Mouse (Mus musculus) embryonic fibroblast, embryonic 13.5 days (primary cell): ENCODE results near the gene Gm11939.

Source experiments
- CTCF ChIP-seq: IDR thresholded peaks from 2 replicates; pipeline ENCODE4 v1.5.1; 2011; ENCODE audit warnings: mild to moderate bottlenecking, control low read depth, low read length, moderate library complexity, borderline replicate concordance; ENCODE audit not compliant: insufficient read depth
- POLR2A ChIP-seq: IDR thresholded peaks from 2 replicates; pipeline ENCODE4 v1.6.1; 2011; ENCODE audit warnings: low read depth, mild to moderate bottlenecking, control low read depth, low read length, moderate library complexity

DNA sequence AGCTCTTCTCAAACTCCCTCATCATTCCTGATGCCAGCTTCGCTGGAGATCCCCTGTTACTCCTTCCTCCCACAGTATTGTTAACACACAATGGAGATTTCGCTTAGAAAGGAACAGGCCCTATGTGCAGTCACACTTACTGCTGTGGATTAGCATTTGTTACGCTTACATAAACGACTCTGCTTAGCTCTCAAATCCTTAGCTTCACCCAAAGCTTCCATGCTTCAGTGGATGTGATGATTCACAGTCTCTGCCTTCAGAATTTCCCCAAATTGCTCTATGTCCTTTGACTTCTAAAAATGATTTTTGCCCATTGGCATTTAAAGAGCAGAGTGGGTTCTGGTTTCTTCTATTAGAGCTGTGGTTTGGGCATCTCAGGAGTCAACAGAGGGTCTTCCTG lies 13.9 kb upstream of the Gm11939 start:
- TF ChIP-seq CTCF (no peak), POLR2A (no peak)
